Mouse (Mus musculus) CD8-positive naive resting alpha-beta T cell, adult 2 months (primary cell): ENCODE data around the gene Gls.

Experiments used
- DNase-seq, 2 experiments: peaks; one replicate each; pipeline ENCODE4 v3.0.0; 2022; ENCODE audit warnings: low read depth in 2 of 2, low spot score in 2 of 2

The Gls gene

DNA sequence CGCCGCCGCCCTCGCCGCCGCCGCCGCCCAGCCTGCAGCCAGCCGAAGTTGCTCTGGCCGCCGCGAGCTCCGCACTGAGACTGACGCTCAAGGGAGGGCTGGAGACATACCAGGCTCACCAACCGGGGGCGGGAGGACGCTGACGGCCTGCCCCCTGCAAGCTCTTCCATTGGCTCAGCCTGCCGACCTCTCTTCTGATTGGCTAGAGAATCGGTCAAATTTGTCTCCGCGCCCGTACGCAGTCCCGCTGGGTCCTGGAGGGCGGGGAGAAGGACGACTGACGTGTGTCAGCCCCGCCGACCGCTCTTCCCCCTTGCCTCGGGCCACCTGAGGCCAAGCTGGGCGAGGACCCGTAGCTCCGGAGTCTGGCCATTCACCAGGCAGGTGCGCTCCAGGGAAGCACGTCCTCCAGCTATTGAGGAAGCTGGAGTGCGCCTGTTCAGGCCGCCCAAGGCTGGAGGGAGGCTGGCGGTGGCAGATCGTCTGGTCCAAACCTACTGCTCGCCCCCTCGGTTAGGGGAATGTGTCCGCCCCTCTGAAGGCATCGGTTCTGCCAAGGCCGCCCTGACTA, at the start of gene Gls:
TSS of gene Gls (minus strand) at position 90 of the 571 bp plus-strand sequence.
- DNase-seq: peak; percentile 94

DNA sequence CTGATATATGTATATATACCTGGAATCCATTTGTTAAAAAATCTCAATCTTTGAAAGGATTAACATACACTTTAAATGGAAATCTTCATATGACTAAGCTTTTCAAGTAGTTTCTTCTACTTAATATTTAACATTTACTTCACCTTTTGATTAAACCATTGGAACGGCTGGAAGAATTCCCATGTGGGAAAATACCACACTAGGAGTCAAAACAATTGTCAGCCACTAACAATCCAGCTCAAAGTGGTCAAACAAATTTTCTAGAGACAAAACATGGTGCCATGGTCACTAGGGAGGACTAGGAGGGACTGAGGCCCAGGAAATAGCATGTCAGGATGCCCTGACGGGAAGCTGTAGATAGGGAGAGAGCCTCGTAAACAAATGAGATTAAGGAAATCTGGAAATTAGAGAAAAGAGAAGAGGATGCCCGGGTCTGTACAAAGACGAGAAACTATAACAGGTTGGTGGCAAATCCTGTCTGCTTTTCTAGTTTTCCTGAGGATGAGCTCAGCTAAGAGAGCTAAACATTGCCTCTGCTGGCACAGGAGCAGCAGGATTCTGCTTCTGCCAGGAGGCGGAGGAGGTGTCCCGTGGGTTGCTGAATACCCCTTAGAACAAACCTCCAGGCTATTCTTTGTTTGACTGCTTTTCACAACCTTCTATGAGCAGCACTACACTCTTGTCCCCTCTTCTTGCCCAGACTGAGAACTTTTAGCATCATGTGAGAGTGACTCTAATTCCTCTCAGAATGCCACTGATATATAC, 47.0 kb upstream of the Gls start:
- DNase-seq: no peak

DNA sequence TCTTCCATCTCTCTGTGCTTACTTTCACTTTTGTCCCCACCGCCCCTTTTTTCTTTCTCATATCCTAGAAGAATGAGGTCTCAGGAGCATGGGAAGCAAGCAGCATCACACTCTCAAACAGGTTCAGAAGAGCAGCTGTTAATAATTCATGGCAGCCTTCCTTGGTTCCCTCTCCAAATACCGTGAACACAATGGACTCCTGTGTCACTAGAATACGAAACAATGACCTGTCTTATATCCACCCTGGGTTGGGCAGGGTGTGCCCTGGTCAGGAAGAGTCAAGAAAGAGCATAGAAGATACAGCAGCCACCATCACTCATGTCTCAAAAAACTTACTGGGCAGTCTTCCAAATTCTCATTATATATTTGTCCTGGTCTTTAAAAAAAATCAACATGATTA, 46.3 kb upstream of the Gls start:
- DNase-seq: no peak

DNA sequence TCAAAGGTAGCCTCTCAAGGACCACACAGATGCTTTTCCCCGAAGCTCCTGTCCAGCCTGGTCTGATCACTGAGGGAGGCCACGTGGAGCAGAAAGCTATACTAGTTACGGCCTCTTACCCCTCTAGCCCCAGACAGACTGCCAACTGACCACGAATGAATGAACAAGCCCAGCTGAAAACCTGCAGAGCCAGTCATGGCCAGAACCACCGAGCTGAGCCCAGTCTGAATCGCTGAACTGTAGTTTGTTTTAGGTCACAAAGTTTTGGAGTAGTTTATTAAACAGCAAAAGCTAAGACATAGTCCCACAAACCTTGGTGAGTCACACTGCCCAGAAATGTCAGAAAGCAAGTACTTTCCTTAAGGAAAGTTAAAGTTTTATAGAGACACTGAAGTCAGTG, 45.0 kb upstream of the Gls start:
- no peak for DNase-seq

DNA sequence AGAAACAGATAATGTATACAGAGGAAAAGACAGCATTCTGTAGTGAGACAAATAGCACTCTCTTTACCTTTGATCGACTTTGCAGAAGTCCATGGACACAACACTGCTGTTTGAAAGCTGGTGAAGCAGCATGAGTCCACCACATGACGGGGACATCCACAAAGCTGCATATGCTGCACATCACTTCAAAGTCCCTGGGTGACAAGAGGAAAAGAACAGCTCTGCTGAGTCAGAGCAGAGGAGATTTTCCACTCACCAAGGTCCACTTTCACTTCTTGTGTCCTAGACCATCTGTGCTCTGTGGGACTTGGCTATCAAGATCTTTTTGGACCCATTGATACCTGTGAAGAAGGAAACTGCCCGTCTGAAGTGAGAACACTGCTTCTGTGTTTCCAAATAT, 41.2 kb upstream of the Gls start:
- DNase-seq: no peak

DNA sequence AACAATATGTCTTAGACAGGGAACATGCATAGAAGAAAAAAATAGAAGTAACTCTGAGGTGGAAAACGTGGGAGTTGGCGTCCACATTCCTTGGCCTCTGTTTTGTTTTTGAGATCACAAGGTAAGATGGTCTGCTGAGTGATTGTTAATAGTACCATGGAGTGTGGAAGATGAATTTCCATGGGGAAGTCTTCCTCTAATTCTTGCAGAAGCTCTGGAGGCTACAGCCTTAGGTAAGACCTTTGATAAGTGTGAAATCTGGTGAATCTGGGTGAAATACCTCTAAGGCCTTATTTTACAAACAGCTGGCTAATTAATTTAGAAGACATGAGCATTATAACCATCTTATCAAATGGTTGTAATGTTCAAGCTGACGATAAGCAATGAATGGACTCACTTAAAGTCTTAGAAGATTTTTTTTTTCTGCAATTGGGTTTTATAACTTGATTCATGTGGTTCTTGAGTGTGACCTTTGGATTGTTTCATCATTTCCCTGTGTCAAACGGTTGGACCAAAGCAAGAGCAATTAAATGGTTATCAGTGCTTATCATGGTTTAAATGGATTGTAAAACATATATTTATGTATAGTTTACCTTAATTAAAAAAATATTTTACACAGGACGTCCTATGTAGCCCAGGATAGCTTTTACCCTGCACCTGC, 39.1 kb upstream of the Gls start:
- no peak for DNase-seq

DNA sequence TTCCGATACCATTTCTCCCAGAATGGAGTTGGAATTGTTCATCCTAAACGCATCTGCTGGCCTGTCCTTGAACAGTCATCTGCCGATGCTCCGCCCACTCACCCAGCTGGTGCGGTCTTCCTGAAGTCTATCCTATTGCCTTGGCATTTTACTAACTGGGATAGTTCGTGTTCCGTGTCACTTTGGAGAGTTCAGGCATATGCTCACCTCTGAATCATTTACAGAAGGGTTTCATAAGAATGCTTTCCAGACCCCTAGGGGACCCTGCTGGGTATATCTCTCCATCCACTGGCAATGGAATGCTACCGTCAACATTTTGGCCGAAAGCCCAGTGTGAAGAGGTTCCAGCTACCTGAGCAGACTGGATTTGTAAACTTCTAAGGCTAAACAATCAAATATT, 37.3 kb upstream of the Gls start:
- no peak for DNase-seq

DNA sequence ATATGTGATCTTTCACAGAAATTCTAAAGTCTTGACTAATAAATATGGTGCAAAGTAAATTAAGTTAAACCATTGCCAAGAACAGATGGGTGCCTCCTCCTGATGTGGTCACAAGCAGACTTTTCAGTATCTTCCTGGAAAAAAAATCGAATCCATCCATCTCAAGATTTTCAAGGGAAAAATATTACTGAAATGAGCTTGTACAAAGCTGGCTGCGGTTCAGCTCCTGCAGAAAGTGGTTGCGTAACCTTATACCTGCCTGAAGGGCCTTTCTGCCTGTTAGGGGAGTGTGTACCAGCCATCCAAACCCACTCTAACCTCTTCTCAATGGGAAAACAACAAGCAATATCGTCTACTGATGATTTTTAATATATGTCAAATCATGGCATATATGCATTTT, 36.6 kb upstream of the Gls start:
- no peak for DNase-seq

DNA sequence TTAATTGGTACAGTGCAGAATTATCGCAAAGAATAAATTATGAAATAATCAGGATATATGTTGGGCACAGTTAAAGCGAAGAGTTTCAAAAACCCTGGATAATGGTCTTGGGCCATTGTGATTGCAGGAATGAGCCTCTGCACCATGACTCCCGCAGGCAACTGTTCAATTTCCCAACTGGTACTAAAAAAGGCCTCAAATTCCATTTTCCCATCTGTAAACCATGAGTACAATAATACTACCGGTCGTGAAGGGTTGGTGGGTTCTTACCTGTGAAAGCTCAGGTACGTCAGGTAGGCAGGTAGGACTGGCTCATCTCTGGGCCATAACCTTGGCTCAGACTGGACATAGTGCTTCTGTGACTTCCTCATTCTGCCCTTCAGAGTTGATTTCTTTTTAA, 35.0 kb upstream of the Gls start:
- DNase-seq: no peak

DNA sequence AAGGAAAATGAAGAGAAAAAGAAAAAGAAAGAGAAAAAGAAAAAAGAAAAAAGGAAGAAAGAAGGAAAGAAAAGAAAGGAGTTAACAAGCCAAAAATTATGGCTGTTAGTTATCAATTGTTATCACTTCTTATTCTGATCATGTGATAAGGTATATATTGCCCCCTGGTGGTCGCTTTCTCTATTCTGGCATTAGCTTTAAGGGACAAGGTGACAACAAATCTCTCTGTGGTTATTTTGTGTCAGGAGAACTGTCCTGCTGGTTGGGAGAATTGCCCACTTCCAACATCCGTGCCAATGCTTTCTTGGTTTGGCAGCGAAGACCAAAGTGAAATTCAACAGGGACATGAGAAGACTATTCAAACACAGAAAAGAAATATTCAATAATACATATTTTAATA, 34.6 kb upstream of the Gls start:
- DNase-seq: peak; percentile 55 to 73

DNA sequence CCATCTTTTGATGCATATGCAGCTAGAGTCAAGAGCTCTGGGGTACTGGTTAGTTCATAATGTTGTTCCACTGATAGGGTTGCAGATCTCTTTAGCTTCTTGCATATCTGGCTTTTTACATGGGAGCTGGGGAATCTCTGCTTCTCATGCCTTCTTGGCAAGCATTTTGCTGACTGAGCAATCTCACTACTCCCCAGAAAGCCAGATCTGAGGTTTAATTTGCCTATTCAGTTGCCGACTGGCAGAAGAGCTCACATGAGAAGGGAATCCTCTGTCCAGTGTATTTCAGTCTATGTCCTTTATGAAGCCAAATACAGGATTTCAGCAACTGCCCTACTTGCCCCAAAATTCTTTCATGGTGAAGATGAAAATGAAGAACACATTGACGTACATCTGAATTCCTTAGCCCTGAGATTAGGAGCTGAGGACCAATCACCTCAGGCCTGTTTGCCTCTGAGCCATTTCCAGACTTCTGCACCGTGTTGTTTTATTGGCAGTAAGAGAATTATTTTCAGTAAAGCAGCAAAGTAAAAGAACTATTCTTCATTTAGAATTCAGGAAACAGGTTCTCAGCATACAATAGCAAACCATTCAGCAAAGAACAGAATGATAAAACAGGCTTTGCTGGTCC, 33.0 kb upstream of the Gls start:
- DNase-seq: no peak

DNA sequence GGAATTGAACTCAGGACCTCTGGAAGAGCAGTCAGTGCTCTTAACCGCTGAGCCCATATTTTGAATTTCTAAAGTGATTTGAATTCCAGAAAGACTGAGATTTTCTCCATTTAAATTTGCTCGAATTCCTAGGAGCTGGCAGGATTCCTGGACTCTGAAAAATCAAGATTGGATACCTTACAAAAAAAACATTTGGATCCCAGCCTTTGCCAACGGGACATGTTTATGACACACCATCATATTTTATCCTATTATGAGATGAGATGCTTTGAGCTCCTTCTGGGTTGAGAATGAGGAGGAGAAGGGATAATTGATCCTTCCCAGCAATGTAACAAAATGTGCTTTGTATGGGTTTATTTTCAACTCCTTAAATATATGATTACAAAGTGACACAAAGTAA, 31.3 kb upstream of the Gls start:
- DNase-seq: no peak

DNA sequence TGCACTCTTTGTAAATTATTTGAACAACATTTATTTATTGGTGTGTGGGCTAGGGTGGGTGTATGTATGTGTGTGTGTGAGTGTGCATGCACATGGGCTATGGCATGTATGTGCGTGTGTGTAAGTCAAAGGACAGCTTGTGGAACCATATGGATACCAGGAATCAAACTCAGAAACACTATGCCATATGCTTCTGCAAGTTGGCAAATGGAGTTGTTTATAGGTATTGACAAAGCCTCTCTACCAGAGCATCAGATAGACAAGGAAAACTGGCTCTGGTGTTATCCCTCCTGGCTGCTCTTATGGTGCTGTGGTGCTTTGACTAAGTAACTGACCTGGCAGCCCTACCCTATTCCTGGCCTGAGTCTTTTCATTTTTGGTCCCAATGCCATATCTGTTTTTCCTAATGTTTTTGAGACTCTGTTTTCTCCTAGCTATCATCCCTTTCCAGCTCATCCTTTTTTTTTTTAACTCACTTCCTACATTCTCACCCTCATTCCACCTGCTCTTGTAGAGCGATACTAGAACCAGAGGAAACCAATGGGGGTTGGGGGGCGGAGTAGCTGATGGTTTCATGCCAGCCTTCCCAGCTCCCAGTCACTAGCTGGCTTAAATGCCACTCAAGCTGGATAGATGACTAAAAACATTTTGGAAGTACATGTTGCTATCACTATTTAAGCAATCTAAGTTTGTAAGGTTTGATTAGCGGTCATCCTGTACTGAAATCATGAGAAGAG, 27.5 kb upstream of the Gls start:
- no peak for DNase-seq

DNA sequence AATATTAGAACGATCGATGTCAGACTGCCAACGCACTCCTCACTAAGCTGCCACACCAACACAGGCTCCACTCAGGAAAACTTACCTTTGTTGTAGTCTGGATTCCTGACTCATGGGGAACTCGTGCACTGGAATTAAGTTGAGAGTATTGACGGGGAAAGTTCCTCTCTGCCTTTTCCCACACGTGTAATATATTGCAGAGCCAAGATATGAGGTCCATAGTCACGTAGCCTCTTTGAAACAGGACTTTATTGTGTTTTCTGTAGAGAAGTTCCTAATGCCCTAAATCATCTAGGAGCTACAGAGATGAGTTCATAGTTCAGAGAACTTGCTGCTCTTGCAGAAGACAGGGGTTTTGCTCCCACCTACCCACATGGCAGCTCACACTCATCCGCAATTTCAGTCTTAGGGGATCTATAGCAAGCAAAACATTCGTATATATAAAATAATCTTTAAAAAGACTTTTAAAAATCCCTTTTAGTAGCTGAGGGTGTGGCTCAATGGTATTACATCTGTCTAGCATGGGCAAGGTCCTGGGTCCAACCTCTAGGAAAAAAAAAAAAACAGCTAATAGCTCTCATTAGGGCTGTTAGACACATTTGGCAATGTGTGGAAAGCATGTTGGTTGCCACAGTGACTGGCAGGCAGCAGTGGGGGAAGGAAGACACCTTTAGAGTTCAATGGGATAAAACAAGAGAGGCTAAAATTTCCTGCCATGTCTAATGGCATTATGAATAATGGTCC, 25.1 kb upstream of the Gls start:
- no peak for DNase-seq

DNA sequence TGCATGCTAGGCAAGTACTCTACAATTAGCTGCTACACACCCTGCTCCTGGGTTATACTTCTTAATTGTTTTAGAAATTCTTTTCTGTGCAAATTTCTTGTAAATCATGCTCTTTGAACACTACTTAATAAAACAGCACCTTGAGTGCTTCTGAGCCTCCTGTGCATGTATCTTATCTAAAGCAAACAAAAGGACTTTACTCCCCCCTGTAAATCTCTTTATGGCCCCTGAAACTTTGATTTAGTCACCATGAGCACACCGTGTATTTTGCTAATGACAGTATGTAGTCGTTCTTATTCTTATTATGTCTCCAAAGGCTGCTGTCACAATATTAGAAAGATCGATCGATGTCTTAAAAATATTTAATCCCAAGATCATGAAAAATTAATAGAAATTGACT, 23.9 kb upstream of the Gls start:
- no peak for DNase-seq

DNA sequence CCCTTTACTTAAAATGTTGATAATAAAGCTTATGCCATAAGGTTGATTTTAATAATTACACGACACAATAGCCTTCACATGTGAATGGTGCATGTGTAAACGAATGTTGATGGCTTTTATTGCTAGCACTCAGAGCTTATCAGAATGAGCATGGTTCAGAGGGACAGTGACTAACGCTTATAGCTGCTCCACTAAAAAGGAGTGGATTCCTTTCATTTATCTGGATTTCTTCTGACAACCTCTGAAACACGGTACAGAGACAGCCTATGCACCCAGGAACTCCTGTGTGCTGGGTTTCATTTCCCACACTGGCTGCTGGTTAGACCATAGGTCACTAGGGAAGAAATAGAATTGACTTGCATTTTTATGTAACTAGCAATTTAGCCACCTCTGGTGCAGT, 23.2 kb upstream of the Gls start:
- DNase-seq: no peak

DNA sequence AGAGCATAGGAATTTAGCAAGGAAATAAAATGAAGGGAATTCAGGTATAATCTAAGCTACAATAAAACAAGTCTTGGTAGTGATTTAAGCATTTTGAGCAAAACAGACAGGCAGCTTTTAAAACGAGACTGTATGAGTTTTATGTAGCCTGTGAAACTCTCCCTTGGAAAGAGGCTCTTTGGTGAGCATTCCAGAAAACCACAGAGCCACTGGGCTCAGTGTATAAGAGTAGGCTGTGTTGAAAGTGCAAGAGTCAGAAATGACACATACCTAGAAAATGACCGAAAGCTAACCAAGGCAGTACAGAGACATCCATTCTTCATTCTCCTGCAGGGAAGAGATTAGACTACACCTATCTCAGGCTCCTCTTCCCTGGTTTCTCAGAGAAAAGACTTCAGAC, 21.4 kb upstream of the Gls start:
- DNase-seq: no peak

DNA sequence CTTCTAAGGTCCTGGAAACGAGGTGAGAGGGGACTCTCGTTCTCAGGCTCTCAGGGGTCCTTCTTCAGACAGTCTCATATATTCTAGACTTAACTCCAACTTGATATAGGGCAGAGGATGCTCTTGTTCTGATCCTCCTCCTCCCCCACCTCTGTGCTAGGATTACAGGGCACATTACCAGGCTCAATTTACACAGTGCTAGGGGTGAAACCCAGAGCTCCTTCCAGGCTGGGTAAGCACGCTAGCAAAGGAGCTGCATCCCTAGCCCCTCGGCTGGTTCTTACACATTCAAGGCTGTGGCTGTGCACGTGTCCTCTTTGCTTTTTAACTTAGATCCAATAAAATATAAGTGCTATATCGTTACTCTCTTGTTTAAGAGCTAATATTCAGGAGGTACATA, 20.4 kb upstream of the Gls start:
- DNase-seq: no peak

DNA sequence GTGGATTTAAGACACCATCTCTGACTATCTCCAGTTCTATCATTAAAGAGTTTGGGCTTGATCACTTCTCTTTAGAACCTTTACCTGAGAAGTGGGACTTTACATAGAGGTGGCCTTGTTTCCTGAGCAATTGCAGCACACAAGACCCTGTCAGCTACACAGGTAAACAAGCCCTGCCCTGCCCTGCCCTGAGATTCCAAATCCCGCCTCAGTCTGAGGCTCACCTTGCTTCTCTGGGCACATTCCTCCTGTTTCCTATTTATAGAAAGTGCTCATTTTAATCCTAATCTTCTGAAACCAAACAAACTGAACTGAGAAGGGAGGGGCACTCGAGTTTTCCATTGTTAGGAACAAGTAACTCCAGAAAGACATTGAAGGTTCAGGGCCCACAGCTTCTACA, 19.4 kb upstream of the Gls start:
- DNase-seq: no peak

DNA sequence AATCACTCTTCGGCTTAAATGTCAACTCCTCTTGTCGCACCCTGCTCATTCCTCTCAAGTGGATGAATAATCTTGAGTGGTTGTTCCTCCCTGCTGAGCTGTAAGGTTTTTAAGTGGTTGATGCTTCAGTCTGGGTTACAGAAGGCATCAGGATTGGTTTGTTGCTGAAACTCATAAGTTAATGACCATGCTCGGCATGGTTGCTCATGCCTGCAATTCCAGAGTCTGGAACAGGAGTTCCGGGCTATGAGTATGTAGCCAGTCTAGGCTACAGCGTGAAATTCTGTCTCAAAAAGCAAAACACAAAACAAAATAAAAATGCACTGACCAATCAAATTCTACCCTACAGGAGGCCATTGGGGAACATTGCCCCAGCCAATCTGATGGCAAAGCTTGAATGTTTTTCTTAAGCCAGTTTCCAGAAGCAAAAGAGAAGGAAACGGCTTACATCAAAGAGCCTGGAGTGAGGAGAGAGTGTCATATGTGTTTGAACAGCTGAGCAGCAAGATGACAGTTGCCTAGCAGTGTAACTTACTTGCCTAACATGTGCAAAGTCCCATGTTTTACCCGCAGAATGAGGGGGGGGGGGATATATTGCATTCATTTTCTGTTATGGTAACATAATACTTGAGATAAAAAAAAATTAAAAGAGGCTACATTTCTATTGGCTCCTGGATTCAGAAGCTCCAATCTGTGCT, 18.2 kb upstream of the Gls start:
- DNase-seq: no peak
